Mouse (Mus musculus): Measurements from ENCODE around the gene Polr1d.

Gene Polr1d

DNA sequence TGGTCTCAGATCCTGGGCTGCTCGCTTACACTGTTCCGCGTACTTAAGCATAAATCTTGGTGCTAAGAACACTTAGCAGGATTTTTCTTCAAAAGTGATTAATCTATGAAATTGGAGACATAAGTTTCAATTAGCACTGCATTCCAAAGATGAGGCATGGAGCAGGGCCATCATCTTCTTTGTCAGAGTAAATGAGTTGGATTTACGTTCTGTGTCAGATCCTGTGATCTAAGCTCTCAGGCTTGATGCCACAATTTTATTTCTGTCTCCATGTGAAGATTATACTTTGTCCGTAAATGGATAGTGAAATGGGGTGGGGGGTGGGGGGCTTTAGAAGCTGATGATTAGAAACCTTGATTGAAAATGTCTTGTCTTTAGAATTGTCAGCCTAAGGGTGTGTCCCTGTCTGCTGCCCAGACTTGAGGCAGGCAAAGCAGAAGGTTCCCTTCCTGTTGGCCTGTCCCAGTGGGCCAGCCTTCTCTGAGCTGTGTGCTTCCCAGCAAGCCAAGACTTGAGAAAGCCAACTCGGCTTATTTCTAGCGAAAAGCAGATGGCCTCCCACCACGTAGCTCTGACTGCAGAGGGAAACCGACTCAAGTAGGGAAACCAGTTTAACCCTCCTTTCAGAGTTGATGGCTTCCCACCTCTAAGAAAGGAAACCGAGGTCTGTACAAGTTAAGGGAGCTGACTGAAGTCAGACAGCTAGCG lies 13.6 kb downstream of the Polr1d start:
- no peak for DNase-seq

DNA sequence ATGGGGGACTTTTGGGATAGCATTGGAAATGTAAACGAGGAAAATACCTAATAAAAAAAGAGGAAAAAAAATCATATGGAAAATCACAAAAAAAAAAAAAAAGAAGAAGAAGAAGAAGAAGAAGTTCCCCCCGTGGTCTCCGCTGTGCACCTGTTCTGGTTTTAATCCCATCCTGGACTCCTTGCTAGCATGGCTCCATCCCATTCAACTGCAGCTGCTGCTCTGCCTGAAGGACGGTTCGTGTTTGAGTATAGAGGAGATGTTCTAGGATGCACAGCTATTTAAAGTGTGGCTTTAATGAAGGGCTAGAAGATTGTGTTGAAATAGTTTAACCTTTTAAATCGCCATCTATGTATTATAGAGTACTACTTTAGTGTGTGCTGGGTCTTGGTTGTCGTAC lies 15.6 kb downstream of the Polr1d start:
- DNase-seq = no peak

DNA sequence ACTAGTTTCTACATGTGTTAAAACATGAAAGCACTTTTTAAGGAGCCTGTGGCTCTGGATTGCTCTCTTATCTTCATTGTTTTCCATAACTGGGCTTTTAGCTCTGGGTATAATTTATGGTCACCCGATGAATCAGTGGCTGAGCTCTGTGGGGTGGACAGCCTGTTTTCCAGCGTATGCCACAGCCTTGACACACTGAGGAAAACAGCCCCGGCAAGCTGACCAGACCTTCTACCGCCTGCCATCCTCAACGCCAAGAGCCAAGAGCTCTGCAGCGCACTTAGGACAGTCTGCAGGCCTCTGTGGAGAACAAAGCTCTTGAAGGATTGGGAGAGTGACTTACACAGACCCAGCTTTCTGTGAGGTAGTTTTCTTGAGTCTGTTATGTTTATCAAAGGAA lies 17.4 kb downstream of the Polr1d start:
- no peak for DNase-seq

DNA sequence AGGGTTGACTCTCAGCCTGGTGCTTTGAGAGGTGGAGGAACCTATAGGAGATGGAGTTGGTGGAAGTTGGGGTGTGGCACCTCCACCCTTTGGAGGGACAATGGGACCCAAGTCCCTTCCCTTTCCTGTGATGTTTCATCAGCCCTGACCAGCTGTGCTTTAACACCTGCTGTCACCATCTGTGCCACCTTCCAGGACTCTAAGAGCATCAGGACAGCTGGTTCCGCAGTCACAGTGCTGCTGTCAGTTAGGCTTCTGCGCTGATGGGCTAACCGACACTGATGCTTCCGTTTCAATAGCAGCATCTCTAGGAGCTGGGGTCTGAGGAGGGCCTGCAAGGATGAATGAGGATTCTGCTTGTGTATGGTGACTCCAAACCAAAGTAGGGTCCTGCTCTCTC lies 19.7 kb downstream of the Polr1d start:
- no peak for DNase-seq

DNA sequence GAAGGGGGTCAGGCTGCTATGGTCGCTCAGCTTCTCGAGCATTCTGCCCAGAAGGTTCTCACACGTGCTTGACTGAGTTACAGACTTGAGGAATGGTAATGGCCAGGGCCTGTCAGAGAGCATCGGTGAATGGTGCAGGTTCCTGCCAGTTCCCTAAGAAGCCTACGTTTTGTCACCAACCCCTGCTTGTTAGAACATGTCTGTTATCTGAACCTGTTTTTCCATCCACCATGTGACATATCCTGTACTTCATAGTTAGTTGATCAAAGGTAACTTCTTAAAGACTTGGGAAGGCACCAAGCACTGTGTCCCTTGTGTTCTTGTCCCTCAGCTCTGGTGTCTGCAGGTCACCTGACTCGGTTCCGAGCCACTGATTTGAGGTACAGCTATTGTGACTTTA lies 21.8 kb downstream of the Polr1d start:
- no peak for DNase-seq

DNA sequence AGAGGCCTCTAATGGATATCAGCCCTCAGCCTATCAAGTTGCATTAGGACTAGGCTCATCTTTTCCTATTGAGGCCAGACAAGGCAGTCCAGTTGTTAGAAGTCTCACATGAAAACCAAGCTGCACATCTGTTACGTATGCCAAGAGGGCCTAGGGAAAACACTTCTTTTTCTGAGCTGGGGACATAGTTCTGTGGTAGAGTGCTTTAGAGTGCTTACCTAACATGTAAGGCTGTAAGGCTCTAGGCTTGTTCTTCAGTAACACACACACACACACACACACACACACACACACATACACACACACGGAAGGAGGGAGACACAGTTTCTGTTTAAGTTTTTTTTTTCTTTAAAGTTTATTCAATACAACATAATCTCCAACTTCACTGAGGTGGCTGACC lies 23.3 kb downstream of the Polr1d start:
- DNase-seq = no peak

DNA sequence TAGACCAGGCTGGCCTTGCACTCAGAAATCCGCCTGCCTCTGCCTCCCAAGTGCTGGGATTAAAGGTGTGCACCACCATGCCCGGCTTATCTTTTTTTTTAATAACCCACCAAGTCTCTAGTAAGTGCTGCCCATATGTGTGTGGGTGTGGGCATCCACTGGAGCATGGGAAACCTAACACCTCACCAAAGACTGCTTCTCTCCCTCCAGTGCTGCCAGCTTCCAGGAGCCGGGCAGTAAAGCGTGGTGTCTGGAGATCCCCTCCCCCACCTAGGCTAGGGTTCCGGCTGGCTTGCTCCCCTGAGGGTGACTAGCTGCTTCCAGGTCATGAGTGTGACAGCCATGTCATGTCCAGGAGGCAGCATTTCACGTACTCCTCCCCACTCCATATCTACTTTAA lies 25.4 kb downstream of the Polr1d start:
- DNase-seq = no peak

DNA sequence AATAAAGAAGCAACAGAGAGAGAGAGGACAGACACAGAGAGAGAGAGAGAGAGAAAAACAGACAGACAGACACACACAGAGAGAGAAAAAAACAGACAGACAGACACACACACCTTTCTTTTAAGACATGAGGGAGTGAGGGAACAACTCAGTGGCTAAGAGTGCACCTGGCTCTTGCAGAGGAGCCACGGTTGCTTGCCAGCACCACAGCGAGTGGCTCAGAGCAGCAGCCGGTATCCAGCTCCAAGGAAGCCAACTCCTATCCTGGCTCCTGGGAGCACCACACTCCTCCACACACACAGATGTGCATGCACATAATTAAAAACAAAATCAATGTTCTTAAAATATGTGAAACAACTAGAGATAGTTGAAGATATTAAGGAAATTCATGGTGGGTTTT lies 30.4 kb downstream of the Polr1d start:
- no peak for DNase-seq

DNA sequence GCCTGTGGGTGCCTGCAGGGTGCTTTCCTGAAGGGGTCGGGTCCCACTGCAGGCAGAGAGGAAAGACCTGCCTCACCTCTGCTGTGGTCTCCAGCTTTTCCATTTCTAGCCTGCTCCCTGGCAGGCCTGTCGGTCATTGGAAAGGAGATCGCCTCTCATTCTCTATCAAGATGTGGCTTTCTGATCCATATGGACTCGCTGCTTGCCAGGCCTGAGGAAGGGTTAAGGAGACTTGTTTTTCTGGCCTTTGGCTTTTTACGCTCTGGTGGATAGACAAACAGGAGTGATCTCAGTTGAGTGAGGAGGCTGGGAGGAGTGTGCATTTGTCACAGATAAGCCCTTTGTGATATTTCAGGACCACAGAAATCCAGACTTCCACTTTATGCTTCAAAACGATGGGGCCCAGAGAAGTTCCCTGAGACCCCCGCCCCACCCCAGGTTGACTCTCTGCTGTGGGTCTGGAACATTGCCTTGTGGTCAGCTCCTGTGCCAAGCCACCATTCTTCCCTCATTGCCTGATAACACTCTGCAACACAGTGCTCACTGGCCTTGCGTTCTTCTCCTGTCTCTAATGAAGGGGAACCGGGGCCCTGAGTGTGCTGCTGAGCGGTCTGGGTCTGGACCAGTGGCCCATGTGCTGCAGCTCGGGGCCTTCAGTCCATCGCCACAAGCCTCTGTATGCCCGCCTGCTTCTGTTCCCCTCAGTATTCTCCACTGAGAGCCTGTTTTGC lies 32.2 kb downstream of the Polr1d start:
- DNase-seq = no peak

DNA sequence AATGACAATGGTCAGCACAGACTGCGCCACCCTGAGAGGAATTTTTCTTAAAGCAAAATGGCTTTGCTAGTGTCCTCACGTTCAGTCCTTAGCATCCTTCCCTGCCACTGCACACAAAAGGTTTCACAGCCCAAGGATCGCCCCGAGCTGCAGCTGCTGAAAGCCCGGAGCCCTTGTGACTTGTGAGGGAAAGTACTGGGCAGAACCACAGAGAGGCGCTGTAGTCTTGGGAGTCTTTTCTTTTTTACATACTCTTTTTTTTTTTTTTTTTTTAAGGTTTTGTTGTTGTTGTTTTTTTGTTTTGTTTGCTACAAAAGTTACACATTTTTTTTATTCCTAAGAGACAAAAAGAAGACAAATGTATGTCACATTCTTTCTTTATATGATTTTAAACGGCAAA lies 37.9 kb downstream of the Polr1d start:
- no peak for DNase-seq

DNA sequence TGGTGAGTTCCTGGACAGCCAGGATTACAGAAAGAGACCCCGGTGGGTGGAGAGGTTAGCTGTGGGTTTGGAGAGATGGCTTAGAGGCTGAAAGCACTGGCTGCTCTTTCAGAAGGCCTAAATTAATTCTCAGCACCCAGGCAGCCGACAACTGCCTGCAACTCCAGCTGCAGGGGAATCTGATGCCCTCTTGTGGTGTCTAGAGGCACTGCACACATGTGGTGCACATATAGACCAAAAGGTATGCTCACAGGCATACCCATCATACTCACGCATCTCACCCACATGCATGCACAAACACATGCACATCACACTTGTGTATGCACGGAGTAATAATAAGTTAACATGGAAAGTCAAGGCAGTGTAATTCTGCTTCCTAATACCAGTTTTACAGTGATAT lies 38.8 kb downstream of the Polr1d start:
- peak; percentile 12 to 17 for DNase-seq

DNA sequence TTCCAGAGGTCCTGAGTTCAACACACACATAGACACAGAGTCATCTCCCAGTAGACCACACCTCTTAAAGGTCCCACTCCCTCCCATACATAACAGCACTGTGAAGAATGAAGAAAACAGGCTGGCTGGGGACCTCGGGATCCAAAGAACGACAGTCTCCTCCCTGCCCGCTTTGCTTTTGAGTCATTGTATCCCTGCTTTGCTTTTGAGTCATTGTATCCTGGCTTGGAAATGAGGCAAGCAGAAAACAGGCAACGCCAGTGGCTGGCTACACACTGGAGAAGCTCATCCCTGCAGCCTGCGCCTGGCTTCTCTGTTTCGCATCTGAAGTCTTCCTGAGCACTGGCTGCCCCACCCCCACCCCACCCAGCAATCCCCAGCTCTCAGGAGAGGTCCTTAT lies 40.2 kb downstream of the Polr1d start:
- no peak for DNase-seq

DNA sequence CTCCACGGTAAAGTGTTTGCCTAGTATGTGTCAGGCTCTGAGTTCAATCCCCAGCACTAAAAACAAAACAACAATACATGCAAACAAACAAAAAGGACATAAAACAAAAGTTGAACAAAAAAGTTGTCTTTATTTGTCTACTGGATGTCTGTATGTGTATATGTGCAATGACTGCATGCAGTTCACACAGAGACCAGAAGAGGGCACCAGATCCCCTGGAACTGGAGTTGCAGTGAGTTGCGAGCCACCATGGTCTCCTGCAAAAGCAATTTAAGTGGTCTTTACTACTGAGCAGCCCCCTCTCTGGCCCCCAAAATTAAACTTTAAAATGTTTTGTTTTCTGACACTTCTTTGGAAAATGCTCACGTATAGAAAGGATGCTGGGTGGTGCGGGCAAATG lies 44.3 kb downstream of the Polr1d start:
- DNase-seq = peak; percentile 31 to 34

DNA sequence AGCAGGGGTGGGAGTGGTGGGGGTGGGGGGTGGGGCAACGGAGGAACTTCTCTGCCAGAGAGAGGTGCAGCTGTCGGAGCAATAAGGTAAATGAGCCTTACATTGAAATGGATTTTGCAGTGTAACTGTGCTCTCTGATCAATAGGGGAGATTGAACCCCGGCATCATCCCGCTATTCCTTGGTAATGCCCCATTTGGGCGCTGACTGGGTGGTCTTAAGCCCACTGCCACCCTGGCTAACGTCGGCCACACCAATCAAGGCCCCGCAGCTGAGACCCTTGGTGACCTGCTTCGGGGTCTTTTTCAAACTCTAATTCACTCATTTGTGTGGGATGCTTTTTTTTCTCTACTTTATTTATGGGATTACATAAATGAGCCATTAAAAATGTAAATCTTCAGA lies 47.9 kb downstream of the Polr1d start:
- no peak for DNase-seq

DNA sequence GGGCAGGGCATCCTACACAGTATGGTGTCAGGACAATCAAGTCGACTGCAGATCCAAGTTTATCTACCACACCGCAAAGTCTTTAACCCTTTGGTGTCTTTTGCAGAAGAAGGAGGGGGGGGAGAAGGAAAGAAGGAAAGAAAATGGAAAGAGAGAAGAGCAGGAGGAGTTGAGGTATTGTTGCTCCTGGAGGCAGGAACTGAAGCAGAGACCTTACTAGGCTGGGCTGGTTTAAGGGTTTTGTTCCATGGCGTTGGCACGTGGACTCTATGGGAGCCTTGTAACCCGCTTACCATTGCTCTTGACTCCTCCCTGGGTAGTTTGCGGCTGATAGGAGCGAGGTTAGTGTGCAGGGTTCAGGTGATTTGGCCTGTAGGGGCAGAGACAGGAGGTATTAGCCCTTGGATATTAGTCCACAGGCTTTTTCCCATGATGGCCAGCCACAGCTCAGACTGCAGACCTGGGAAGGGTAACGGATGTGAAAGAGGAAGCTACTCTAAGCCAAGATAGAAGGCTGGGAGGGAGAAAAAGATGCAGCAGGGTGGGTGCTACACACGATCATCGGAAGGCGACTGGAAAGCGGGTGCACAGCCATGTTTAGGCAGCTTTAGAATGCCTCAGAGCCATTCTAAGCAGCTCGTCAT lies 48.8 kb downstream of the Polr1d start:
- no peak for DNase-seq

DNA sequence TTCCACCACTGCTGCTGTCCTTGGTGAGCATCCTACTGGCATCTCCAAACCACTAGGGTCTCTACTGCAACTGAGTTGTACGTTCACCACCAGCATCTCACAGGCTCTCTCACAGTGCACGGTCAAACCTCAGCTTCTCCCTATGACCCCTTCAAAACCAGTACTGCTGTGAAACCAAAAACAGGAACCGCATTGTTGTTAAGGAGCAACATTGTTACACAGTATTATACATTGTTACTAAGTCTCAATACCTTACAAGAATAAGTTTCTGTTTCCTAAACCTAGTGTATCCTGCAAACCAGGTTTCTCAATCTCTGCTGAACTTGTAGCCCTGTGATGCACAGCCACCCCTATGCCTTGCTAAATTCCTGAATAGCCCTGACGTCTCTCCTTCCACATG lies 51.0 kb downstream of the Polr1d start:
- no peak for DNase-seq

DNA sequence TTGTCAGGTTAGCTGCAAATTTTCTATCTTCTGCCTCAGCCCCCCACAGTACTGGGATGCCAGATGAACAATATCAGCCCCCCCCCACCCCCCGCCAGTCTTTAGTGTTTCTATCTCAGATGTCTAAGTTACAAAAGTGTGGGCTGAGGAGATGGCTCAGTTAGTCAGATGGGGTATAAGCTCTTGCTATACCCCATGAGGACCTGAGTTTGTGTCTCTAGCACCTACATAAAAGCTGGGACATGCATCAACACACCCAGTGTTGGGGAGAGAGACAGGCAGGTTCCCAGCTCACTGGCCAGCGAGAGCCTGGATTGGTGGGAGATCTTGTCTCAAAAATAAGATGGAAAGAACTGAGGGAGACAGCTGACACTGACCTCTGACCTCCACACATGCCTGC lies 52.6 kb downstream of the Polr1d start:
- no peak for DNase-seq

DNA sequence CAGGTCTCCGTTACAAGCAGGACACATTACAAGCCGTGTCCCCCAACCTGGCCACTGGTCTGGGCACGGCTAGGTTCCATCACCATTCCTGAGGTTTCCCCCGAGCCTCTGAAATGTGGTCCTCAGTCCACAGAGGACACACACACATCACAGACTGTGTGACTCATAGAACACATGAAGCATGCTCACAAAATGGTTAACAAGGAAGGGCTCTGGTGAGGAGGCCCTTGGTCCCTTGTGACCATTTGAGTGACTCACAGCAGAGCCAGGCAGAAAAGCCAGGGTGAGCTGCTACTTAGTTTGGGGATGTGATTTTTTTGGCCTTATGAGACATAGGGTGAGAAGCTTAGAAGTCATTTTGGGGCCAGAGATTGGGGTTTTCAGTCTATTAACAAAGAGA lies 55.1 kb downstream of the Polr1d start:
- DNase-seq = no peak

DNA sequence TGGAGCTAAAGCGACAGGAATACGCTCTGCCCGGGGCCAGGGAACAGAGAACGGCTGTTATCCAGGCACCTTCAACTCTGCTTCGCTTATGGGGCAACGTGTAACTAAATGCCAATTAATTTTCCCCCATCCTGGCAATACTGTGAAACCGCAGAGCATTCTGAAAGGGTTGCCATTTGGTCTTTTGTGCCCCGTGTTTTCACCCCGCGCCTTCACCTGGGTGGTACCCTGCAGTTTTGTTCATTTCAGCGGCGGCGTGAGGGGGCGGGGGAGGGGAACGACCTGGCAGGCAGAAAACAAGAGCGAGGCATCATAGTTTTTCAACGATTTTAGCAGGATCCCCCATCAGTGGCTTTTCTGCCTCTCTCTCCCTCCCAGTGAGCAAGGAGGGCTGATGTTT lies 56.8 kb downstream of the Polr1d start:
- no peak for DNase-seq

DNA sequence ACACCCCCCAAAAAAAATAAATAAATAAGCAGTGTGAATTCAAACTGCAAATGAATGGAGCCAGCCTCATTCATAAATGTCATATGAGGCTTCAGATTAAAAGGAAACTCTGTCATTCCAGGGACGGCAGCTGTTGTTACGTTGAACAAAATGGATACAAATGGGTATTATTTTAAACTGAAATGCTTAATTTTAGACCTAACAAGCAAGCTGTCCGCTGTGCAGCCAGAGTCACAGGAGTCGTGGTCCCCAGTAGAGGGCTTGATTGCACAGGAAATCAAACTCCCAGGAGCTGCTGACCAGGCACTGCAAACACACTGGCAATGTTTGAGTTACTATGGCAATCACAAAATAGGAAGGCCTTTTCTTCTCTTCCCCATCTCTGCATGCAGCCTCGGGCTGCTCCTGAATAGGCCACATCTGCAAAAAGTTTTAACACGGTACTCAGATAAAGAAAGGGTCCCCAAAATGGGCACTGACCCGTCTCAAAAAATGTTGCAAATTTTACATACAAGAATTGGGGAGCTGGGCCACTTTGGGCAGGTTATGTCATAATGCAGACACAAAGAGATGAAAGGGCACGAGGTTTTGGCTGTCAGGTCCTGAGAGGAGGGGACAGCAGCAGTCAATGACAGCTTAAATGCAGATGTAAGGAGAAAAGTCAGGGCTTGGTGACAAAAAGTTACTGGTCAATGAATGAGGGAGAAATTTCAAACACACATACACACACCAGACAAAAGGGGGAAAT lies 57.7 kb downstream of the Polr1d start:
- no peak for DNase-seq

DNA sequence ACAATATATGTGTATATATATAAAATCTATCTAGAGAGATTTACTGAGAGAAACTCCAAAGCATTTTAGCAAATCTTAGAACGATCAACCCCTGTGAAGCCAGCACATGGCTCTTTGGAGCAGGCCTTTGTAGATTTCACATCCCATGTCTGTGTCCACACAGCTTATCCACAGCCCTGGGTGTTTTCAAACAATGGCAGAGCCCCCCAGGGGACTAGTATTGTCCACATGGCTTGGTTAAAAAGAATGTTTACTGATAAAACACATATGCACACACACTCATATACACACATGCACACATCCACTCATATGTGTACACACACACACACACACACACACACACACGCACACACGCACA lies 58.2 kb downstream of the Polr1d start:
- no peak for DNase-seq

DNA sequence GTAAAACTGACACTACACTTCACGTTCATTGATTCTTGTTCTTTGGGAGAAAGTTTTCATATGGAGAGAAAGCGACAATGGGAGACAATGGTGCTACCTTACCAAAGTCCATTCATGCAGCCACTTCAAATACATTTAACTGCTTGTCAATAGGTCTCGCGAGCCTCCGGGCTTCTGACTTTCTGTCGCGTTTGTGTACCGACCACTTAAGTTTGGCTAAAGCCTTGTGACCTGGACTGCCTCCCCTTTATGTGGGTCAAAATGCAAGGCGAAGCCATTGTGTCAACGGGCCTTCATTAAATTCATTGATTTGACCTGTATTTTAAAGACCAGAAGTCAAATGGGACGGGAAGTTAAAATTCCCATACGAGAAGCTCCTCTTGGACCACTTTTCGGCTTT lies 59.1 kb downstream of the Polr1d start:
- DNase-seq = no peak

DNA sequence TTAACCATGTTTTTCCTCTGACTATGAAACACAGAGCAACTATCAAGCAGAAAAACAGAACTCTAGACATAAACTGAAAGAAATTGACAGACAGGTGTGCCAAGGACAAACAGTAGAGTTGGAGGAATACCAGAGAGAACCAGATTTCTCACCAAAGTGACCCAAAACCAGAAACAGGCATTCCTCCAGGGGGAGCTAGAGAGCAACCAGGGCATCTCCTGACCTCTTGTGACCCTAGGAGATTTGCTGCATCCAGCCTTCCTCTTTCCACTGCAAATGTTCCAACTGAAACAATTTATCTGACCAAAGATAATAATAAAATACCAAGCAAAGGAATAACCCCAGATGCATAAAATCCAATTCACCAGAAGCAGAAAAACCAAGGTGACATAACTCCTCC lies 70.5 kb downstream of the Polr1d start:
- DNase-seq = peak; percentile 29 to 37

All from B cell, adult 2 months (primary cell).